Mouse (Mus musculus) midbrain, embryonic 14.5 days (tissue): ENCODE results near the gene Baz1a. TPM values are rescaled to one million over a fixed set of nuclear protein-coding genes. Genes with fewer than 3 reads are reported as not detected.

ENCODE experiments used
- ATAC-seq: fragments of 200-750 bp; cut with Nextera tagmentation; 2 replicates; pipeline ENCODE4 v1.8.0; 2017; ENCODE audit warnings: moderate number of reproducible peaks, moderate library complexity; ENCODE audit not compliant: low FRiP score, low TSS enrichment
- DNase-seq: peaks from one replicate; pipeline ENCODE4 v3.0.0-alpha.2; 2015
- H3K27ac ChIP-seq: fragments of 300-500 bp; sonication (generic); replicated peaks from 2 replicates; pipeline ENCODE4 v1.5.1; 2014; ENCODE audit warnings: mild to moderate bottlenecking, low read depth, low read length, moderate library complexity
- H3K27me3 ChIP-seq: fragments of 300-500 bp; sonication (generic); 2 replicates; pipeline ENCODE4 v1.6.1; 2014; ENCODE audit warnings: low read length, control low read depth, mixed read lengths; ENCODE audit not compliant: control insufficient read depth, insufficient read depth
- H3K36me3 ChIP-seq: fragments of 300-500 bp; sonication (generic); 2 replicates; pipeline ENCODE4 v1.6.1; 2014; ENCODE audit warnings: low read length, control low read depth; ENCODE audit not compliant: control insufficient read depth, insufficient read depth
- H3K4me1 ChIP-seq: fragments of 300-500 bp; sonication (generic); 2 replicates; pipeline ENCODE4 v1.6.1; 2014; ENCODE audit warnings: mild to moderate bottlenecking, antibody characterized with exemption, low read length, control low read depth; ENCODE audit not compliant: control insufficient read depth, insufficient read depth
- H3K4me2 ChIP-seq: fragments of 300-500 bp; sonication (generic); 2 replicates; pipeline ENCODE4 v1.6.1; 2014; ENCODE audit warnings: mild to moderate bottlenecking, low read length, moderate library complexity
- H3K4me3 ChIP-seq: fragments of 300-500 bp; sonication (generic); replicated peaks from 2 replicates; pipeline ENCODE4 v1.5.1; 2014; ENCODE audit warnings: low read depth, low read length
- H3K9ac ChIP-seq: fragments of 300-500 bp; sonication (generic); replicated peaks from 2 replicates; pipeline ENCODE4 v1.6.1; 2014; ENCODE audit warnings: mild to moderate bottlenecking, low read length, moderate library complexity
- H3K9me3 ChIP-seq: fragments of 300-500 bp; sonication (generic); 2 replicates; pipeline ENCODE4 v1.6.1; 2016; ENCODE audit warnings: low read length, control low read depth, mixed read lengths; ENCODE audit not compliant: control insufficient read depth
- WGBS: fragments of 180-500 bp; shearing (Covaris S2); extraction: QIAGEN DNeasy Blood & Tissue Kit; methylation state at CpG from one replicate; pipeline ENCODE4 v1.1.7; 2014; 5-methylcytosine and 5-hydroxymethylcytosine counted together
- polyA plus RNA-seq: library from polyadenylated mRNA; unstranded; fragments of >200 nt; fragmentation: Nextera tagmentation; extraction: Ambion mirVana; gene quantifications from 2 replicates; pipeline ENCODE4 v1.2.1, GENCODE M21; 2014

The Baz1a gene
- polyA plus RNA-seq, 1 experiment from 2014 or later: 8.5 TPM

DNA sequence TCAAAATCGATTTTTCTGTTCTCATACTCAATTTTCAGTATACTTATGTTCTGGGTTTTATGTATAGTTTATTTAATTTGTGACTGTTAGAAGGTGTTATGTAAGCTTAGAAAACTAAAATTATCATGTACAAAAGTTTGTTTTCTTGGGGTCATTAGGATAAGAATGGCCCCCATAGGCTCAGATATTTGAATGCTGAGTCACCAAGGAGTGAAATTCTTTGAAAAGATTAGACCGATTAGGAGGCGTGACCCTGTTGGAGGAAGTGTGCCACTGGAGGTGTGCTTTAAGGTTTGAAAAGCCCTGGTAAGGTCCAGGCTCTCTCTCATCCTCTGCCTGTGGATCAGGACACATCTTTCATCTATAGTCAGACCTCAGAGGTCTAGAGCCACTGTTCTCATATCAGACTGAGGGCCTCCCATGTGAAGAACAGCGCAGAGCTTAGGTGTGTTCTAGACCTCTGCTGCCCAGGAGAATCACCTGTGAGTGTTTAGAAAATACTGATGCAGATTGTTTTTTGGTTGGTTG is 25.8 kb downstream of the Baz1a start:
- Histone ChIP-seq H3K9me3 (no peaks in the 10 kb centered on the region), H3K4me2 (no peak overlapping the region)
- WGBS: 83% methylated on average over 4 of the region's 4 CpGs

DNA sequence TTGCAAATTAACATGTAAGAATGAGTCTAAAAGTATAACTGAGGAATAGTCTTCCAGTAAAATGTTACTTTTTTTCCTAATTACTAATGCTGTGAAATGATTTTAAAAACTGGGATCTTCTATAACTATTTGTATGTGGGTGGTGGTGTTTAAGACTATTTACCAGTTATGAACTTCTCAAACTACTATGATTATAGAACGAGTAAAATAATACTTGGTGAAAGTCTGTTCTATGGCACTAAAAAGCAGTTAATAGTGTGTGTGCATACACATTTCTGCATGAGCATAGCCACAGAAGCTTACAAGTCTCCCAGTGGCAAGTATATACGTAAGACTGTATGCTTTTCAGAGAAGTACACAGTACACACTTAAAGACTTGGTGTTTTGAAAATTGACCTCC is 27.0 kb downstream of the Baz1a start:
- no peak for DNase-seq
- Histone ChIP-seq H3K4me2 (no peak overlapping the region), H3K9ac (no peak overlapping the region), H3K27ac (no peak overlapping the region), H3K27me3 (no peaks in the 10 kb centered on the region), H3K36me3 (no peaks in the 10 kb centered on the region), H3K4me1 (peaks cover 5% of the 10 kb centered on the region; the same call in 1 of the 2 replicates), H3K4me3 (no peak overlapping the region), H3K9me3 (no peaks in the 10 kb centered on the region)
- no peak for ATAC-seq
- WGBS: 89% methylated on average over 2 of the region's 2 CpGs

More for the DNA sequence above, 25.8 kb downstream of the Baz1a start:
- H3K4me3 ChIP-seq: no peak overlapping the region
- no peak for DNase-seq
- ATAC-seq: no peak
- no peaks in the 10 kb centered on the region for H3K27me3 ChIP-seq
- no peak overlapping the region for H3K27ac ChIP-seq
- peaks cover 5% of the 10 kb centered on the region; the same call in 1 of the 2 replicates for H3K4me1 ChIP-seq
- no peak overlapping the region for H3K9ac ChIP-seq
- H3K36me3 ChIP-seq: no peaks in the 10 kb centered on the region

DNA sequence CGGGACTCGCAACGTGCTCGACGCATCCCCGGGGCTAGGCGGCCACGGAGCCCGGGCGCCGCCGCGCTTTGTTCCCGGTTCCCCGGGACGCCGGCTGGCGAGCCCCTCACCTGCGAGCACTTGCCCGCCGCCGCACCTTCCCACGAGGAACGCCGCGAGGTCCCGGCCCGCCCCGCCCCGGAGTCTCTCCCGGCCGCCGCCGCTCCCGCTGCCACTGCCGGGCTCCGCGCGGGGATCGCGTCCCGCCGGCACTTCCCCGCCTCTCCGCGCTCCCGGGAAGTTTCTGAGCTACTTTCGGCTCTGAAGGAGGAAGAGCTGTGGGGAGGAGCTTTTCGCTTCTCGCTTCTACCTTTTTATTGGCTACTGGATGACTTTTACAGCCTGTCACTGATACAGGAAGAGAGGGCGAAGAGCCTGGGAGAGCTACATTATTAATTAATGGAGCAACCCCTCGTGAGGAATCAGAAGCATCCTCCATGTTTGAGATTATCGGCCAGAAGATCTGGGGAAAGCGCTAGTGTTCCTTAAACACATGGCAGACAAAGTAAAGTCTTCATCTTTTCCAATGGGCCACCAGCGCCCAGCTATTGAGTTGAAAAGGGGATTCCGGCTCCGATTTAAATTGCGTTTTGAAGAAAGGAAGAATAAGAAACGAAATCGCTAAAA is 28.0 kb downstream of the Baz1a start, which contains the start of gene Gm20403:
TSS of gene Gm20403 (minus strand) at position 478 of the 666 bp plus-strand sequence.
- under 1% methylated on average over 58 of the region's 60 CpGs for WGBS
- peak; percentile 79 for ATAC-seq
- no peaks in the 10 kb centered on the region for H3K9me3 ChIP-seq

DNA sequence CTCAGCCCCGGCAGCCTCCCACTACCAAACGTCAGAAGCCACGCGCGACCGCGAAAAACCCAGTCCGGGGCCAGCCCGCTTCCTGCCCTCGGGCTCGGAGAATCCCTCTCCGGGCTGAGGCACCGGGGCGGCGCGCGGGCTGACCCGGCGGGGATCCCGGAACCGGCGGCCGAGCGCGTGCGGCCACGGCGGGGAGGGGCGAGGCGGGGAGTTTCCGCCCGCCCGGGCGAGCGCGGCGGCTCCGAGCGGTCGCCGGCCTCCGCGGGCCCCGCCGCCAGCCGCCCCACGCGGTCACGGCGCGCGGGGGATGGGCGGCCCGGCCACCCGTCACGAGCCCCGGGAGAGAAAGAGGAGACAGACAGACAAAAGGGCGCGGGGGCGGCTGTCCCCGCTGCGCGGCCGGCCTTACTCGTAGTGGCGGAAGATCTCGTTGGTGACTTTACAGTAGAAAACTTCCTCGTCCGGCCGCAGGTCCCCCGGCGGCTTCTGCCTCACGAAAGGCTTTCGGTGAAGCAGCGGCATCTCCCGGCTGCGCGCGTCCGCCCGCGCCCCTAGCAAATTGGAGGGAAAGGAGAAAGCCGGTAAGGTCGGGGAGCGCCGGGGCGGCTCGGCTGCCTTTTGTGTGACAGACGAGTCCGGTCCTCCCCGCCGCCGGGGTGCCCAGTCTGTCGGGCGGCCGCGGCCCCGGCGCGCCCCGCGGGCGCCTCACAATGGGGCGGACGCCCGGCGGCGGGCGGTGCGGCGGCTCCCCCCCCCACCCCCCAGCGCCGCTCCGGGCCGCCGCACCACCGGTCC is 28.7 kb downstream of the Baz1a start:
- H3K4me3 ChIP-seq: peak overlapping the region; percentile 78
- H3K9ac ChIP-seq: peak overlapping the region; percentile 77
- H3K4me1 ChIP-seq: peaks cover 5% of the 10 kb centered on the region; the same call in 1 of the 2 replicates
- H3K9me3 ChIP-seq: no peaks in the 10 kb centered on the region
- WGBS: under 1% methylated on average over 104 of the region's 117 CpGs
- peak; percentile 78 for DNase-seq
- H3K4me2 ChIP-seq: peak overlapping the region; percentile 92
- no peaks in the 10 kb centered on the region for H3K27me3 ChIP-seq
- ATAC-seq: peak; percentile 64
- peak overlapping the region; percentile 78 for H3K27ac ChIP-seq
- no peaks in the 10 kb centered on the region for H3K36me3 ChIP-seq

More for the DNA sequence above, 28.0 kb downstream of the Baz1a start, which contains the start of gene Gm20403:
- H3K9ac ChIP-seq: peak within 1 kb of the TSS; percentile 77
- H3K27me3 ChIP-seq: no peaks in the 10 kb centered on the region
- DNase-seq: peak; percentile 83
- no peaks in the 10 kb centered on the region for H3K36me3 ChIP-seq
- H3K27ac ChIP-seq: peak within 1 kb of the TSS; percentile 78
- peaks cover 5% of the 10 kb centered on the region; the same call in 1 of the 2 replicates for H3K4me1 ChIP-seq
- H3K4me2 ChIP-seq: peak within 1 kb of the TSS; percentile 92
- H3K4me3 ChIP-seq: peak within 1 kb of the TSS; percentile 78

DNA sequence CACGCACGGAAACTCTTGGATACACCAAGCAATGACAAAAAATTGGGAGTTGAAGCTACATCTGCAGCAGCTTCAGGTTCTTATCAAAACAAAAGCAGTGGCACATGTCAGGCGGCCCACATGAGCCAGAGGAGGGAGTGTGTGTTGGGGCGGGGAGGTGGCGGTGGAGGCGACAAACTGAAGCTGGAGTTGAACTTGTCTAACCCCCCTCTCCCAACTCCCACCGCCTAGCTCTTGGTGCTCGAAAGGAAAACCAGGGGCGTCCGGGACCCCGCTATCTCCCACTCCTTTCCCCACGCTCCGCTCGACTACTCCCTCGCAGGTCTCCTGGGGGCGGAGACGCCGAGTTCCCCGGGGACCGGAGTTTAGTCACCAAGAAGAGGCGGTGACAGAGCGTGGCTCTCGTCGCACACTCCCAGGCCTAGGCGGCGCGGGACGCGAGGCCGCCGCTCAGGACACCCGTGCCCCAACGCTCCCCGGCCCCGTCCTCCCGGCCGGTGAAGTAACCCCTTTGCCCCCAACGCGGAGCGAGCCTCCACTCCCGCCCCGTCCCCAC is 29.4 kb downstream of the Baz1a start:
- H3K27ac ChIP-seq: peak overlapping the region; percentile 78
- H3K4me1 ChIP-seq: peaks cover 5% of the 10 kb centered on the region; the same call in 1 of the 2 replicates
- H3K36me3 ChIP-seq: no peaks in the 10 kb centered on the region
- WGBS: under 1% methylated on average over 42 of the region's 42 CpGs
- ATAC-seq: peak; percentile 73
- H3K4me2 ChIP-seq: peak overlapping the region; percentile 92
- peak overlapping the region; percentile 77 for H3K9ac ChIP-seq
- no peaks in the 10 kb centered on the region for H3K9me3 ChIP-seq
- peak overlapping the region; percentile 78 for H3K4me3 ChIP-seq
- H3K27me3 ChIP-seq: no peaks in the 10 kb centered on the region
- DNase-seq: peak; percentile 79

DNA sequence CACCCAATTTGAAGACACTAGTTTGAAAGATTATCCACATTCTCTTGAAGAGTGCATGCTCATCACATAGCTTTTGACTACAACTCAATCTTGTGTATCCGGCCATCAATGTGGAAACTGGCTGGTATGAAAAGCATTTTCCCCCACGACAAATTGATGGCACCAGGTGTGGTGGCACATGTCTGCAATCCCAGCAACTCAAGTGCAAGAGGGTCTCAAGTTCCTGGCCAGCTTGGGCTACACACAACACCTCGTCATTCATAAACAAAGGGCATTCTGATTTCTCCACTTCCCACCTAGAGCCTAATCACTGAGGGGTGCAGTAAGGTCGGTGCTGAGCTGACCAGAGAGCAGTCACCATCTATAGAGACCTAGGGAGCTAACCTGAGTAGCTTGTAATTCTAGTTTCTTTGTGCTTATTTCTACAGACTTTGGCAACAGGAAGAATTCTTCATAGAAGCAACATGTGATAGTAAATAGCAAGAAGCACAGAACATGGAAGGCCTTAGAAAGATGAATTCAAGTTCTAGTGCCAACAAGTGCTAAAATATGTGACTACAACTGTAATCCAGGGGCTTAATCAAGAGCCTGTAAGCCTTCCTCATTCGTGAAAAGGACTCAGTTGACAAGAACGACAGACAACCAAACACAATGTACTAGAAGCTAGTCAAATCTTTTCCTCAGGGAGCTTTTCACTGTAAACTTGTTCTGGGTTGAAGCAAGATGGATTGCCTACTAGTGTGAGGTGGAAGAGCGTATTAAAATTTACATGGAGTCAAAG is 31.0 kb downstream of the Baz1a start:
- Histone ChIP-seq H3K4me3 (no peak overlapping the region), H3K9ac (no peak overlapping the region), H3K36me3 (no peaks in the 10 kb centered on the region), H3K9me3 (no peaks in the 10 kb centered on the region), H3K4me1 (peaks cover 5% of the 10 kb centered on the region; the same call in 1 of the 2 replicates), H3K4me2 (no peak overlapping the region), H3K27ac (no peak overlapping the region), H3K27me3 (no peaks in the 10 kb centered on the region)
- no peak for ATAC-seq
- no peak for DNase-seq
- WGBS: 79% methylated on average over 7 of the region's 7 CpGs

DNA sequence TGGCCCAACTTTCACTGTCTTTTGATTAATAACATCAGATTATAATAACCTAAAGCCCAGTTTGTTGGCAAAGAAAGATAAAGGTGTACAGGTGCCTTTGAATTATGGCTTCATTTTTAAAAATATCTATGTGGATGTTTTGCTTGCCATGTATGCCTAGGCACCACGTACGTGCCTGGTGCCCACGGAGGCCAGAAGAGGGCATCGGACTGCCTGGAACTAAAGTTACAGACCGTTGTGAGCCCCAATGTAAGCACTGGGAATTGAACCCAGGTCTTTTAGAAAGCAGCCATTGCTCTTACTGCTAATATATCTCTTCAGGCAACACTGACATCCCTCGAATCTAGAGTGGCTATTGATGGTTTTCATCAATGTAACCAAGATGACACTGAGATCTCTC is 32.2 kb downstream of the Baz1a start:
- Histone ChIP-seq H3K27ac (no peak overlapping the region), H3K4me1 (peaks cover 5% of the 10 kb centered on the region; the same call in 1 of the 2 replicates), H3K9ac (no peak overlapping the region), H3K36me3 (no peaks in the 10 kb centered on the region), H3K27me3 (no peaks in the 10 kb centered on the region), H3K4me2 (no peak overlapping the region), H3K4me3 (no peak overlapping the region), H3K9me3 (no peaks in the 10 kb centered on the region)
- ATAC-seq (no peak), DNase-seq (no peak)
- 66% methylated on average over 6 of the region's 6 CpGs for WGBS

DNA sequence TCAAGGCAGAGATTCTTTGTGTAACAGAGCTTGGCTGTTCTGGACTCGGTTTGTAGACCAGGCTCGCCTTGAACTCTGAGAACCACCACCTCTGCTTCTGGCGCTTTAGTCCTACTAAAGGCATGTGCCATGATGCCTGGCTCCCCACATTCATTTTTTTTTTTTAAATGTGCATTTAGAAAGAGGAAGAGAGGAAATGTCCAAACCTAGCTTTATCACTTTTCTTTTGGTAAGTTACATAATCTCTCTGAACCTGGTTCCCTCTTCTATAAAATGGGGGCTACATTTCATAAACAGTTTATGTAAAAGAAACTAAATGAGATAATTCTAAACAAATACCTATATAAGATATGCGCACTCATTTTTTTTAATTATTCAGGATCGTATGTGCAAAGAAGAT is 33.2 kb downstream of the Baz1a start:
- H3K4me1 ChIP-seq: peaks cover 5% of the 10 kb centered on the region; the same call in 1 of the 2 replicates
- 79% methylated on average over 5 of the region's 5 CpGs for WGBS

More for the DNA sequence above, 33.2 kb downstream of the Baz1a start:
- ATAC-seq (no peak), DNase-seq (no peak)
- H3K27ac ChIP-seq: no peak overlapping the region
- no peaks in the 10 kb centered on the region for H3K36me3 ChIP-seq
- H3K27me3 ChIP-seq: no peaks in the 10 kb centered on the region
- H3K9me3 ChIP-seq: no peaks in the 10 kb centered on the region
- no peak overlapping the region for H3K4me3 ChIP-seq
- no peak overlapping the region for H3K4me2 ChIP-seq
- H3K9ac ChIP-seq: no peak overlapping the region
